ENCODE assay signal across 11 mouse cellular contexts in the genomic region with DNA sequence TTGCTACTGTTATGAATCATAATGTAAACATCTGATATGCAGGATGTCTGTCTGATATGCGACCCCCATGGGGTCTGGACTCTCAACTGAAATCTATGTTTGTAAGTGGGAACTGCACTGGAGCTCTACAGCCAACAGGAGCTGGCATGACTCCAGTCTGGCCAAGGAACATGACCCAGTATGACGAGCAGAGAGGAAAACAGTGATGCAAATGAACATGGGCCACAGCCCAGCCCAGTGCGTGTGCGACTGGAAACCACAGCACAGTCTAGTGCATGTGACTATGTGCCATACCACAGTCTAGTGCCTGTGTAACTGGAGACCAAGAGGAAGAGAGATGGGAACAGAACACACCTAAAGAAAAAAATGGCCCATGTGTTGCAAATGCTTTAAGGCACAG. TPM values are rescaled to one million over a fixed set of nuclear protein-coding genes. Genes with fewer than 3 reads are reported as not detected.
A peak's percentile ranks its signal among the peaks of the same experiment; 100 is the strongest.
DNase-seq lines count a peak whose midpoint lies in the region.
"Had no signal": no experiment of that assay in that cellular context is flagged by ENCODE, and none has a peak within 500 bp of the region (broad histone marks: within the 10 kb centered on the region; RNA-seq: fewer than 3 reads in every experiment).

No protein-coding gene starts in this region.

- DNase-seq in adrenal gland, postnatal 14 days: peak; percentile 29
- DNase-seq in adrenal gland, postnatal 4 days (ENCODE audit: low spot score in 2 of 2): no peak
- DNase-seq in heart, postnatal 4 days: peak; percentile 21
- DNase-seq in heart, adult 8-10 months (ENCODE audit: low spot score): no peak
- DNase-seq in urinary bladder, postnatal 14 days (ENCODE audit: low spot score): peak; percentile 24
- no peak for DNase-seq in urinary bladder, adult 2 months (ENCODE audit: low spot score)
- DNase-seq in lung, postnatal 36 days: peak; percentile 29
- DNase-seq in right cerebral cortex, adult 2 months (ENCODE audit: low spot score in 2 of 2): no peak
- DNase-seq: cerebellum, adult 11 months; liver, postnatal 0 days; right cerebral cortex, adult 18-20 months had no signal

RNA-seq across cellular contexts. Expression of gene Taf4, which starts 56.4 kb away (rescaled TPM):
- total RNA-seq in adrenal gland, postnatal 14 days (2021): 20.7 and 21.6 TPM in 2 replicates
- total RNA-seq in adrenal gland, postnatal 4 days (2021): 10 to 100 TPM; 22.7 to 26.0 TPM
- total RNA-seq in heart, postnatal 4 days (2021): 10 to 100 TPM; 18.3 to 20.6 TPM
- 10 to 100 TPM; 13.0 to 21.5 (median 16.1) TPM for total RNA-seq in heart, adult 8-10 months (2022)
- polyA plus RNA-seq in urinary bladder, adult 2 months (2012; rRNA removed): 11.1 and 14.8 TPM in 2 replicates

Comparison
In these comparisons a context has a peak if more than half of its experiments do, and no peak if none do; other contexts are left out.
1. DNase-seq: peak in adrenal gland, postnatal 14 days (single experiment), heart, postnatal 4 days (single experiment), urinary bladder, postnatal 14 days (single experiment) and lung, postnatal 36 days (single experiment); none in adrenal gland, postnatal 4 days (0 of 2), heart, adult 8-10 months (single experiment), urinary bladder, adult 2 months (single experiment) and right cerebral cortex, adult 2 months (0 of 2).